Mouse (Mus musculus) ZHBTc4 (cell line): Measurements from ENCODE around the gene Mtg2.
A peak's percentile ranks its signal among the peaks of the same experiment; 100 is the strongest.

Experiments
- DNase-seq: peaks from one replicate; pipeline ENCODE4 v3.0.0-alpha.2; 2011; ENCODE audit warnings: low read depth, low spot score

Mtg2 gene

DNA sequence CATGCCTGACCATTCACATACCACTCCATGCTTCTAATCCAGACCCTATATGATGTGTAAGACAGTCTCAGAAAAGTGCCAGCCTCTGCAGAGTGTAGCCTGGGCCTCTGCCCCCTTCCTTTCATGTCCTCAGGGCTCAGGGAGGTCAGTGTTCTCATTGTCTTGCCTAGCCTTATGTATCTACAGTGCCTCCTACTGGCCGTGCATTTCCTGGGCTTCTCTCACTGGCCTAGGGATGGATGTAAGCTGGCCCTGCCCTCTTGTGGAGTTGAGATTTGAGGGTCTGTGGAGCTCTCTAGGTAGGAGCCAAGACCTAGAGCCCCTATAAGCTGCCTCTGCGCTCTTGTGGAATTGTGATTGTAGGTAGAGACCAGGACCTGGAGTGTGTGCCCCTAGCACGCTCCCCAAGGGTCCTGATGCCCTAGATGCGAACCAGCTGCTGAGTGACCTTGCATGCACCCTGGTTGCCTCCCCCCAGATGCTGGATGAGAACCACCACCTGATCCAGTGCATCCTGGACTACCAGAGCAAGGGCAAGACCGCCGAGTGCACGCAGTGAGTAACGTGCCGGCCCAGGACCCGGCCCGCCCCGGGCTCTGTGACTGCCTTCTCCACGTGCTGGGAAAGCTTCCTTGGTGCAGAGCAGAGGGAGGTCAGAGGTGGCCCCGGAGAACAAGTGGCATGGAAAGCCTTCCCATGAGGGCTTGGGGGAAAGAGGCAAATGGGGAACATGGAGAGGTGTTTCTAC lies 18.2 kb upstream of the Mtg2 start:
- DNase-seq, result peak; percentile 55

DNA sequence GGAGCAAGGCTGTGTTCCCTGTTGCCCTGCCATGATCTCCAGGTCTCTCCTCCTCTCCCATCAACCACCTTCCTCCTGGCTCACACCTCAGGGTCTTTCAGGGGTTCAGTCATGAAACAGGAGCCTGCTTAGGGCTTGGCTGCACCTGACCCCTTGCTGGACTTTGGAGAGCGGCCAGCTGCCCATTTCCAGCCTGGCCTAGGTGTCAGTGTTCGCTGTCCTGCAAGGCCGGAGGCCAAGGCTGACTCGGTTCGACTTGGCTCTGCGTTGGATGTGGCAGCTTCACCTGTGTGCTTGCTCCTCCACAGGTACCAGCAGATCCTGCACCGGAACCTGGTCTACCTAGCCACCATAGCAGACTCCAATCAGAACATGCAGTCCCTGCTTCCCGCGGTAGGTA lies 17.4 kb upstream of the Mtg2 start:
- DNase-seq, result no peak

DNA sequence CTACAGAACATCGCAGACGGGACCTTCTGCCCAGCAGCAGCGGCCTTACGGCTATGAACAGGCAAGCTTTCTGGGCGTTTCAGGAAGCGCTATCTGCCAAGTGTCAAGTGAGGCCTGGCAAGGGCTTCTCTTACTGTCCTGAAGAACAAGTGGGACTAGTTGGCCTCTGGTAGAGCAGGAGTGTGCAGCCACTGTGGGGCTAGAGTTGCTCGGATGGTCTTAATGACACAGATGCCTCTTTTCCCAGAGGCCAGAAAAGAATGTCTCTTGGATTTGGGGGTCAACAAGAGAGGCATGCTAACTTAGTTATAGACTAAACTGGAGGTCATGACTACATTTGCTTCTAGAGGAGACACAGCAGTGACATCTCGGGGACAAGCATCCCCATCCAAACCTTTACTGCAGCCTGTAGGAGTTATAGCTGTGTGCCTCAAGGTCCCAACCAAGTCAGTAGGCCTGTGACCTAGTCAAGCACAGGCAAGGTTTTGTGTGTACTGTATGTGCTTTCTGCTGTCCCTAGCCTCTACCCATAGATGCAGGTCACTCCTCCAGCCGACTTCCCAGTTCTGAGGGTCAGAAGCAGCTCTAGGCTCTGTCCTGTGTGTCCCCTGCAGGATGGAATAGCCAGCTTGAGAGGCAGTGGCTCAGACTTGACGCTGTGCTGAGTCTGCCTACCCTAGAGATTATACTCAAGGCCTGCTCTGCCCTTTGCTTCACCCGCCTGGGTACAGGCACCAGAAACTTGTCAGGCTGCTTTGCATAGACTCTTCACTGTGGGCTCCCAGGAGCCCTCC lies 6.9 kb upstream of the Mtg2 start:
- DNase-seq, result no peak

DNA sequence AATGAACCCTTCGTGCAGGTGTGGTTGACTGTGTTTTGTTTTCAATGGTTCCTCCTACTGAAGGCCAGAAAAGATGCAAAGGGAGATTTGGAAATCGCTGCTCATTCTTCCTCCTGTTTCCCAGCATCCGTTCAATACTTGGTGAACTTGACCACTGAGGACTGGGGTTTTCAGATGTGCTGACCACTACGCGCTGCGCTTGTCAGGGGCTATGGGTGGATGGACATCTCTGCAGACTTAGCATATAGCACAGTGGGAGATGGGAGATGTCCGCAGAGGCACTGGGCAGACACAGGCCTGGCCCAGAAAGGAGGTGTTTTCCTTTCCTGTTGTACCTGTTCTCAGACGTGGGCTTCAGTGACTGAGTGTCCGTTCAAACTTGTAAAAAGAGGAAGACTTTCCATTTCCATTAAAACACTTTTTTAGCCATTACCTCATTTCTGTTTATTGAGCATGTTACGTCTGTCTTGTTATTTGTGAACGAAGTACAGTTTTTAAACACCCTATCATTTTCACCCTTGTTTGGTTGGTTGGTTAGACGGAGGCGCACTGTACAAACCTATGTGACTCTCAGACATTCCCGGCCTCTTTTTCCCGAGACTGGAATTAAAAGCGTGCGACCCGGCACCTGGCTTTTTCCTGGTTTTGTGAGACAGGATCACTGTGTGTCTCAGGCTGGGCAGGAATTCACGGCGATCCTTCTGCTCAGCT lies 463 bp upstream of the Mtg2 start:
- no peak for DNase-seq

DNA sequence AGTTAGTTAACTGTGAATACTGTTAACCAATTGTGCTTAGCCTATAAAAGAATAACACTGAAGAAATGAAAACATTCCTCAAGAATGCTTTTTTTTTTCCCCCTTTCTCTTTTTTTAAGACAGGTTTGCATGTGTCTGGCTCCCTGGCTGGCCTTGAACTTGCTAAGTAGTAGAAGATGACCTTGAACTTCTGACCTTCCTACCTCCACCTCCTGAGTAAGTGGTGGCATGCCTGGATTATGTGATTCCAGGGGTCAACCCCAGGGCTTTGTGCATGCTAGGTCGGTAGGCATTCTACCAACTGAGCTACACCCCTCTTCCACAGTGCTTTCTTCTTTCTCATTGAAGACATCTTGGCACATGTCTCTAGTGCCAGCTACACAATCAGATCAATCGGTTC lies 1.3 kb downstream of the Mtg2 start:
- peak; percentile 37 for DNase-seq

DNA sequence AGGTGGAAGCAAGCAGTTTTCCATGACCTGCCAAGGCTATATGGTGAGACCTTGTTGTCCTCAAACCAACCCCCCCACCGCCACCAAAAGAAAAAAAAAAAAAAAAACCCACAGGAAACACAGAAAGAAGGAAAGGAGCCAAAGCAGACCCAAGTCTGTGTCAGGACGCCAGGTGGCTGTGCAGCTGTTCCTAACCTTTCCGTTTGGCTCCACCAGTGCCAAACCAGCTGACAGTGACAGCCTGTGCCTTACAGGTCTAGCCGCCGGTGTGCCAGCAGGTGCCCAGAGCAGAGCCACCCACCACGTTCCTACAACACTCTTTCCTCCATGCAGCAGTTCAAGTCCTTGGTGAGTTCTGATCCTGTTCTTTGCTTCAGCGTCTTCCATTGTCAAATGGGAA lies 2.5 kb downstream of the Mtg2 start:
- DNase-seq, result no peak

DNA sequence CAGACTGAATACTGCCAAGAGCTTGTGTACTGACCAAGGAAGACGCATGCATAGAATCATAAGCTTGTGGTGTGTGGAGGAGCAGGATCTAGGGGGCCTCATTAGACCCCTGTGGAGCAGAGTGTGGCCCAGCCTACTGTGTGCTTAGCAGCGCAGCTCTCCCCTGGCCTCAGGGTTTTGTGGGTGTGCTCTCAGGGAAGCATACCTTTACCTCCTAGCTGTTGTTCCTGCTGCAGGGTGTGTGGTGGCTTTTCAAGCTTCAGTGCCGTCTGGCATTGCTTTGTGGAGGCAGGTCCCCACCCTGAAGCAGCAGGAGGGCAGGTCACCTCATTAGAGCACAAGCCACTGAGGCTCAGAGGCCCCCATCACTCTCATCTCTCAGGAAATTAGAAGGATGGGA lies 7.2 kb downstream of the Mtg2 start:
- peak; percentile 67 for DNase-seq

DNA sequence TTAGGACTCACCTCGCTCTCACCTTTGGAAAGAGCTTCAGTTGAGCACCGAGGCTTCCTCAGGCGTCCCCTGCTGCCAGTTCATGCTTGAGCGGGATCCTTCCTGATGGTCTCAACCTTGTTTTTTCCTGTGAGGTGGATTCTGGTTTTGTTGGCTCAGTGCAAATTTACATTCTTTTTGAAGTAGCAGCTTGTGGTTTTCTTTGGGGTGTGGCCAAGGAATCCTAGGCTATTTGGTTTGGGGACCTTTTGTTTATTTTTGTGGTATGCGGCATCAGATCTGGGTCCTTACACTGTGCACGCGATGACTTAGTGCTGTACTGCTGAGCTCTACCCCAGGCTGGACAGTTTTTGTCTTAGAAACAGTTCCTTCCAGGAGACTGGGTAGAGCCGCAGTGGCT lies 10.3 kb downstream of the Mtg2 start:
- peak; percentile 62 for DNase-seq

DNA sequence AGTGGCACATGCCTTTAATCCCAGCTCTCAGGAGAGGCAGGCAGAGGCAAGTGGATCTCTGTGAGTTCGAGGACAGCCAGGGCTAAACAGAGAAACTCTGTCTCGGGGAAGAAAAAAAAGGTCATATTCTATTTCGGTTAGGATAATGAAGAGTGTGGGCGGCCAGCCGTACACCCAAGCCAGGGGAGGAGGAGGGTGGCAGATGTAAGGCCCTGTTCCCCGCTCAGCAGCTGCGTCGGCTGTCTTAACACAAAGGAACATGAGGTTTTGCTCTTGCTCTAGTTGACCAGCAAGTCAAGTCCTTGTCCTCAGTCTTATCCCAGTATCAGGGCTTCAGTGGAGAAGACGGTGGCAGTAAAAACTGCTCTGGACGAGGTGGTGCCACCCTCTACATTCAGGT lies 12.7 kb downstream of the Mtg2 start:
- no peak for DNase-seq

DNA sequence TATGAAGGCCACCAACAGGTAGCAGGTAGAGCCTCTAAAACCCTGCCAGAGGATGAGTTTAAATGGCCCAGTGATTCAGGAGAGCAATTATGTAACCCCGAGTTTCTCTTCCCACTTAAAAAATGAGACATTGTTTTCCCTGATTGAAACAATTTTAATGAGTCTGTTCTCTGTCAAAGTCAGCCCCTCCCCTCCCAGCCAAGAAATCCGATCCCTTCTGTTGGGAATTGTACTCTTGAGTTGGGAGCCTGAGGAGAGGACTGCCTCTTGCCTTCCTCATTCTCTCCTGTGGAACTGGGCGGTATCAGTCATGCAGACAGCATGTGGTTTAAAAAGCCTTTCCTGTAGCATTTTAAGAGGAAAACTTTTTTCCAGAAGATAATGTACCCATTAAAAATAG lies 14.2 kb downstream of the Mtg2 start:
- DNase-seq, result no peak

DNA sequence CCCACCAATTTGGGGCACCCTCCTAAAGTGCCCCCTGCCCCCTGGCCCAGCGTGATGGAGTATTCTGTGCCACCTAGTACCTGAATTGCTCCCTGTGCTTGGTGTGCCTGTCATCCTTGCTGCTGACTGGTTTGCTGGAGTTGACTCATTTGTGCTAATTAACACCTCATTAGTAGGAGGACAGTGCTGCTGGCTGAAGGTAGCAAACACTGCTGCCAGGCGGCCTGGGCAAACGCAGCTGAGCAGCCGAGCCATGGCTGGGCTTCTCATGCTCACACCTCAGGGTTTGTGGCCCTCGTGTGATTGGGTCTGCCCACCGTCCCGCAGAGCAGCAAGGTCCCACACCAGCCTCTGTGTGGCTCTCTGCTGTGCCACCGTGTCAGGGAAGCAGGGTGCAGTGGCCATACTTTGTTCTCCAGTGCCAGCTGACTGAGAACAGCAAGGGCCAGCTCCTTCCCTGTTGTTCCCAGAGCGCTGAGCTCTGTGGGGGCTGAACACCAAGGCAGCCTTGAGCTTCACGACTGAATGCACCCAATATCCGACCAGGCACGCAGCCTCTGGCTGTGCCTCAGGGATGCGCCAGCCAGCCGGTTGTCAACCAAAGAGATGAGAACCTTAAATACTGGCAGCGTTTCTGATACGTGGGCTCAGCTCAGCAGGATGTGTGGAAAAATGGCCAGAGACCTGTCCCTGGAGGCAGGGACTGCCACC lies 15.7 kb downstream of the Mtg2 start:
- no peak for DNase-seq

DNA sequence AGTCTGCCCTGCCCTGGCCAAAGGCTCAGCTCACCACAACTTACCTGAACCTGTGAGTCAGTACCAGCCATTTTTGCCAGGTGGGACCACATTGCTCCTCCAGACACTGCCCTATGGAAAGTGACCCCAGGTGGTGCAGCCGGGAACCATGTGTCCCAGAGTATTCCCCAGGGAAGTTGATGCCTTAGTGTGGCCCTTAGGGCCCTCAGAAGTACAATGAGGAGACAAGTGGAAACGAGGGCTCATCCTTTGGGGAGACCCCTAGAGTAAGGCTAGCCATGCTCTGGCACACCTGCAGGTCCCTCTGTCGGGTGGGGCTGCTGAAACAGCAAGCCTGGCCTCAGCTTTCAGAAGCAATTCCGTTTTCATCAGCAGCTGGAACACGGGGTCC lies 16.2 kb downstream of the Mtg2 start:
- DNase-seq, result no peak

DNA sequence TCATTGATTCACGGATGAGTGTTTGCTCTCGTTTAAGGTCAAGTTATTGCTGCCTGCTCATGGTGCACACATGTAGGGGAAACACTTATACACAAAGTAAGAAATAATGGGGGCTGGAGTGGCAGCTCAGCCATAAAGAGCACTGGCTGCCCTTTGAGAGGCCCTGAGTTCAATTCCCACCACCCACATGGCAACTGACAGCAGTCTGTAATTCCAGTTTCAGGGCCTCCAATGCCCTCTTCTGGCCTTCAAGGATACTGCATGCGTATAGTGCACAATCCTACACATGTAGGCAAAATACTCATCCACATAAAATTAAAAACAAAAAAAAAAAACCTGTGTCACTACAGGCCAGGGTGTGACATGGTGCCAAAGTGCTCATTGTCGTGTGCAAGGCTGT lies 17.1 kb downstream of the Mtg2 start:
- DNase-seq, result peak; percentile 45

DNA sequence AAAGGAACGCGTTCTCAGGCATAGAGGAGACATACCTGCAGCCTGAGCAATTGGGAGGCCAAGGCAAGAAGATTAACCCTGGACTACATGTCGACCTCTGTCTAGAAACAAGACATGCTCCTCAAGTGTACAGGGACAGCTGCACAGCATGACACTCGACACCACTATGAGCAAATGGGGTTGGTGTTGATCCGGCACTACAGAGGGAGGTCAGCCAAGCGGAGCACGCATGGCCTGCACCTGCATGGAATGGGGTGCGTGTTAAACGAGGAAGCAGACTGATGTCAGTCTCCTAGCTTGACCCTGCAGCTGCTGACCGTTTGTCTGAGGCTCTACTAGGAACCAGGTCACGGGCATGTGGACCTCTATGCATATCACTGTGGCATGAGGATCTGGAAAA lies 19.9 kb downstream of the Mtg2 start:
- DNase-seq, result no peak

DNA sequence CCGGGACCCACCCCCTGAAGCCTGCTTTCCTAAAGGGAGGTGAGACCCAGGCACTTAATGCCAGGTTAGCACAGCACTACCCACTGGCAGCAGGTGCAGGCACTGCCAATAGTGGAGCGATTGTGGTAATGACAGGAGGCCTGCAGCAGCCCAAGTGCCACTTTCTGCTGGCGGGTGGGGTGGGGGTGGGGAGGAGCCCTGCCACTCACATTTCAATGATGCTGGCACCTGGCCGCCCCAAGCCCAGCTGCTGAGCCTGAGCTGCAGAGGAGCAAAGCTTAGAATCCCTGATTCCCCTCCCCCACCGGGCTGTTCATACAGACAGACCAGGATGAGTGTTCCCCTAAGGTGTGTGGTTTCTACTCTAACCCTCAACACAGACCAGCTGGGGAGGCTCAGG lies 25.3 kb downstream of the Mtg2 start:
- no peak for DNase-seq

DNA sequence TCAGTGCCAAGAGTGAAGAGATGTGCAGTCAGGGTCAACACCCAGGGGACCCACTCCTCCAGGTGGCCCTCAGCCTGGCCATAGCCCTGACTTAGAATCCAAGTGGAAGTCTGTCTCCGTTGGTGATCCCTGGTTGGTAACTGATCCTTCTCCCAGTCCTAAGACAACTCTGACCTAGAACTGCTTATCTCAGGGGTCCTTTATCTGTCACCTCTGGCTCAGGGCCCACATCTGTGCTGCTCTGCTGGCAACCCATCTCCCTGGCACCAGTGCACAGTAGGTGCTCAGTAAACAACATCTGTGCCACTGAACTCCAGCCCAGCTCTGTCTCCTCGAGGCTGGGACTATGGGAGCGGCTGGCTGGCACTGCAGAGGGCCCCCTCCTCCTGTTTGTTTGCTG lies 27.2 kb downstream of the Mtg2 start:
- DNase-seq, result no peak

DNA sequence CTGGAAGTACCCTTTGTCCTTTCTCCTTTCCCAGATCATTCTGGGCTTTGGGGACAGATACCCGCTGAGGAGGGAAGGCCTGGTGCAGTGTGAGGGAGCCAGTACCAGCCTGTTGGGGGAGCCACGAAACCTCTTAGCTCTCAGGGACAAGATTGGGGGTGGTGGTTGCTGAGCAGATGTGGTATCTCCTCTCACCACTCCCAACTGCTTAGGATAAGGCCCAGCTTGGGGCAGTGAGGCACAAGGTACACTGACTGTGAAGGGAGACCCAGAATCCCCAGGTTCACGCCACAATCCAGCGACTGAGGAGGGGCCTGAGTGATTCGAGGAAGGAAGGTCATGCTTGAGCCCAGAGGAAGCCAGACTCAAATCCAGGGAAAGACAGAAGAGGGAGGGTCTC lies 27.8 kb downstream of the Mtg2 start:
- DNase-seq, result no peak

DNA sequence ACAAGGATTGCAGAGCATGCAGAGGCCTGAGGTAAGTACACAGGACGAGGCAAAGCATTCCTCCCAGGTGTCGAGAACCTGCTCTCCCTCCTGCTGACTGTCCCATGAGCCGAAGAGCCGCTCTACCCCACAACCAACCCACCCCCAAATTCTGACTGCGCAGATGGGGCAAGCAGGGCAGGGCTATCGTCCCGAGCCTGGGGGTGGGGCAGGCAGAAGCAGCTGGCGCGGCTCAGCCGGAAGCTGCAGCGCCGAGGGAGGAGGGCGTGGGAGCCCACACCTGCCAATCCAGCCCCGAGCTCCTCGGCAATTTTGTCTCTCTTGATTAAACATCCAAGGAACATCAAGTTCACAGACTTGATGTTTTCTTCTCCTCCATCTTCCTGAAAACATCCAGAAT lies 29.1 kb downstream of the Mtg2 start:
- peak; percentile 29 for DNase-seq

DNA sequence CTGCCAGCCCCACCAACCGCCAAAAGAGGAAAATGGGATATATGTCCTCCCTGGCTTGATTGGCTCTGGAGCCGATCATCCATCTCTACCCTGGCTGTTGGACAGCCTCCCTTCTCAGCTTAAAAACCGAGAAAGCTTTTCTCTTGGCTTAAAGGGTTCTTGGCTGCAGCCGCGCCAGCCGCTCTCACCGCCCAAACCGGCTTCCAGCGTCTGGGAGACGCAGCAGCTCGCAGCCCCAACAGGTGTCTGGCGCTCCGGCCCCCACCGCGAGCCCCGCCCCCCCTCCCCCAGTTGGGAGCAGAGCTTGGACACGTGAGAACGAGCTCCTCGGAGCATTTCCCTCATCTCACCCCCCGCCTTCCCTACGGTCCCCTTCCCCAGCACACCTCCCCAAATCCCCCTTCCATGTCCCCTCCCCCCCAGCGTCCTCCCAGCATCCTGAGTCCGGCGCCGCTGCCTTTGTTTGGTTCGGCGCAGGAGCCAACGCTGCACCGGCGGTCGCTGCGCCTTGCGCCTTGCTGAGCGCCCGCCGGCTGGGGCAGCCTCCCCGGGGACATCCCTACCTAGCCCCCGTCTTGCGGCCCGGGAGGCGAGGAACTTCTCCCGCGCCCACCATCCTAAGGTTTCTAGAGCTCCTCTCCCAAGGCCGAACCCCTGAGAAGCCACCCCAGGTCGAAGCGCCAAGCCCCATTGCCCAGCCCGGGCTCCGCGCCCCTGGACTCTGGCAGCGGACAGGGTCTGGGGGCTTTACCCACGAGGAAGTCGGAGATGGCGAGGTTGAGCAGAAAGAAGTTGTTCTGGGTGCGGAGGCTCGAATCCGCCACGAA lies 33.0 kb downstream of the Mtg2 start:
- DNase-seq, result peak; percentile 45

DNA sequence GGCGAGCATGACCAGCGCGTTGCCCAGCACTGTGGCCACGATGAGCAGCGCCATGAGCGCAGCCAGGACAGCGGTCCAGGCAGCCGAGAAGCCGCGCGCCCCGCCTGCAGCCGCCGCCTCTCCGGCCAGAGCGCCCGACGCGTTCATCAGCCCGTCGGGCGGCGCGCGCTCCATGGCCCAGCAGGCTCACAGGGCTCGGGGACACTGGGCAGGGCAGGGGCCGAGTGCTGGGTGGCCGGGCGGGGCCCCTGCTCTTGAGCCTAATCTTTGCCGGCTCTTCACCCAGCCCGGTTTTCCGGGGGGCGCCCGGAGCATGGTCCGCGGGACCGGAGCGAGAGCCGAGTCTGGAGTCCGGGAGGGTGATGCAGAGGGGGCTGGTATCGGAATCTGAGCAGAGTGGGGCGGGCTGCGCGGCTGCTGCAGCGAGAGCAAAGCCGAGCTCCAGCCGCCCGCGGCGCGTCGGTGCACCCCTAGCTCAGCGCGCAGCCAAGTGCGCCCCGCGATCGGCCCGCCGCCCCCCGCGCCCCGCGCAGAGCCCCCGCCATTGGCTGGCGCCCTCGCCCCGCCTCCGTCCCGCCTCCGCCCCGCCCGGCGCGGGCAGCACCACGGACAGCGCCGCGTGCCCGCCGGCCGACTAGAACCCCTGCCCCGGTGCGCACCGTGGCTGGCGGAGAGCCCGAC lies 33.7 kb downstream of the Mtg2 start, which contains the start of gene Hrh3:
Hrh3 (minus strand) TSS at position 511 of the 681 bp plus-strand sequence.
- peak; percentile 72 for DNase-seq
